Mouse (Mus musculus): ENCODE measurements around the gene Inip. TPM values are rescaled to one million over a fixed set of nuclear protein-coding genes. Genes with fewer than 3 reads are reported as not detected.

Gene Inip
- 96.1 and 96.8 TPM in 2 replicates for polyA plus RNA-seq (2015; fragmentation: Nextera tagmentation; extraction: Ambion mirVana)

GRCm38 (mm10) chr4:59801489-59801888 lies at the start of gene Inip:
TSS of gene Inip (minus strand) at chr4:59801589.
- Histone ChIP-seq H3K4me1 (peaks cover 7% of the 10 kb centered on the region), H3K9ac (no peak within 1 kb of the TSS), H3K4me3 (no peak within 1 kb of the TSS), H3K4me2 (no peak within 1 kb of the TSS), H3K27me3 (0 out of 2 replicates have a peak, but pooled peaks cover 2% of the 10 kb centered on the region), H3K9me3 (replicated peaks) (no peaks in the 10 kb centered on the region), H3K36me3 (ENCODE audit: poor library complexity, severe bottlenecking) (no peaks in the 10 kb centered on the region), H3K27ac (no peak within 1 kb of the TSS)
- ATAC-seq = no peak

GRCm38 (mm10) chr4:59850181-59850580 lies 48.8 kb upstream of the Inip start:
- Histone ChIP-seq H3K36me3 (ENCODE audit: poor library complexity, severe bottlenecking) (peaks cover 4% of the 10 kb centered on the region; the same call in 1 of the 2 replicates), H3K4me3 (no peak overlapping the region), H3K27ac (no peak overlapping the region), H3K4me1 (0 out of 2 replicates have a peak, but pooled peaks cover 3% of the 10 kb centered on the region), H3K27me3 (no peaks in the 10 kb centered on the region), H3K9me3 (replicated peaks) (no peaks in the 10 kb centered on the region), H3K9ac (no peak overlapping the region), H3K4me2 (no peak overlapping the region)
- peak; percentile 42; the same call in 1 of the 2 replicates for ATAC-seq
- 76% methylated on average over 2 of the region's 2 CpGs for WGBS

- 79% methylated on average over 5 of the region's 5 CpGs for WGBS
- Histone ChIP-seq H3K9me3 (replicated peaks) (no peaks in the 10 kb centered on the region), H3K4me3 (no peak overlapping the region), H3K27me3 (no peaks in the 10 kb centered on the region), H3K27ac (no peak overlapping the region), H3K9ac (no peak overlapping the region), H3K4me2 (no peak overlapping the region), H3K36me3 (ENCODE audit: poor library complexity, severe bottlenecking) (peaks cover 4% of the 10 kb centered on the region; the same call in 1 of the 2 replicates), H3K4me1 (0 out of 2 replicates have a peak, but pooled peaks cover 3% of the 10 kb centered on the region)
- ATAC-seq = no peak
Observed at GRCm38 (mm10) chr4:59847447-59847846, 46.1 kb upstream of the Inip start.

GRCm38 (mm10) chr4:59845245-59845637 lies 43.9 kb upstream of the Inip start:
- H3K4me1 ChIP-seq = 0 out of 2 replicates have a peak, but pooled peaks cover 3% of the 10 kb centered on the region
- H3K27ac ChIP-seq = no peak overlapping the region
- H3K9me3 ChIP-seq (replicated peaks) = no peaks in the 10 kb centered on the region
- H3K36me3 ChIP-seq (ENCODE audit: poor library complexity, severe bottlenecking) = peaks cover 4% of the 10 kb centered on the region; the same call in 1 of the 2 replicates
- ATAC-seq = no peak
- 89% methylated on average over 3 of the region's 3 CpGs for WGBS
- H3K9ac ChIP-seq = no peak overlapping the region
- no peak overlapping the region for H3K4me3 ChIP-seq
- H3K4me2 ChIP-seq = no peak overlapping the region
- H3K27me3 ChIP-seq = no peaks in the 10 kb centered on the region

GRCm38 (mm10) chr4:59844460-59845244 lies 43.3 kb upstream of the Inip start:
- H3K4me2 ChIP-seq = no peak overlapping the region
- WGBS = 93% methylated on average over 15 of the region's 15 CpGs

GRCm38 (mm10) chr4:59837659-59838058 lies 36.3 kb upstream of the Inip start:
- H3K9me3 ChIP-seq (replicated peaks) = no peaks in the 10 kb centered on the region
- no peaks in the 10 kb centered on the region for H3K27me3 ChIP-seq
- no peak for ATAC-seq
- H3K4me2 ChIP-seq = no peak overlapping the region
- H3K9ac ChIP-seq = no peak overlapping the region
- H3K4me1 ChIP-seq = no peaks in the 10 kb centered on the region
- H3K4me3 ChIP-seq = no peak overlapping the region
- 86% methylated on average over 7 of the region's 7 CpGs for WGBS
- H3K36me3 ChIP-seq (ENCODE audit: poor library complexity, severe bottlenecking) = 0 out of 2 replicates have a peak, but pooled peaks cover 7% of the 10 kb centered on the region
- H3K27ac ChIP-seq = no peak overlapping the region

More at GRCm38 (mm10) chr4:59844460-59845244, 43.3 kb upstream of the Inip start:
- no peaks in the 10 kb centered on the region for H3K27me3 ChIP-seq
- H3K4me1 ChIP-seq = no peaks in the 10 kb centered on the region
- peaks cover 4% of the 10 kb centered on the region; the same call in 1 of the 2 replicates for H3K36me3 ChIP-seq (ENCODE audit: poor library complexity, severe bottlenecking)
- no peak for ATAC-seq
- no peak overlapping the region for H3K9ac ChIP-seq
- no peak overlapping the region for H3K27ac ChIP-seq
- H3K9me3 ChIP-seq (replicated peaks) = no peaks in the 10 kb centered on the region
- no peak overlapping the region for H3K4me3 ChIP-seq

- Histone ChIP-seq H3K36me3 (ENCODE audit: poor library complexity, severe bottlenecking) (0 out of 2 replicates have a peak, but pooled peaks cover 7% of the 10 kb centered on the region), H3K27me3 (no peaks in the 10 kb centered on the region), H3K9me3 (replicated peaks) (no peaks in the 10 kb centered on the region), H3K4me2 (no peak overlapping the region), H3K27ac (no peak overlapping the region), H3K9ac (no peak overlapping the region), H3K4me1 (no peaks in the 10 kb centered on the region), H3K4me3 (no peak overlapping the region)
- no peak for ATAC-seq
- WGBS = 81% methylated on average over 6 of the region's 6 CpGs
Observed at GRCm38 (mm10) chr4:59832810-59833209, 31.4 kb upstream of the Inip start.

- H3K4me3 ChIP-seq = no peak overlapping the region
- 0 out of 2 replicates have a peak, but pooled peaks cover 7% of the 10 kb centered on the region for H3K36me3 ChIP-seq (ENCODE audit: poor library complexity, severe bottlenecking)
- ATAC-seq = no peak
- H3K4me1 ChIP-seq = no peaks in the 10 kb centered on the region
- no peak overlapping the region for H3K9ac ChIP-seq
- no peaks in the 10 kb centered on the region for H3K27me3 ChIP-seq
- no peak overlapping the region for H3K27ac ChIP-seq
- H3K4me2 ChIP-seq = no peak overlapping the region
- no peaks in the 10 kb centered on the region for H3K9me3 ChIP-seq (replicated peaks)
- WGBS = 90% methylated on average over 5 of the region's 5 CpGs
Observed at GRCm38 (mm10) chr4:59831038-59831437, 29.6 kb upstream of the Inip start.

GRCm38 (mm10) chr4:59829072-59829471 lies 27.7 kb upstream of the Inip start:
- no peaks in the 10 kb centered on the region for H3K9me3 ChIP-seq (replicated peaks)
- 88% methylated on average over 4 of the region's 4 CpGs for WGBS
- ATAC-seq = no peak
- H3K27me3 ChIP-seq = no peaks in the 10 kb centered on the region
- no peaks in the 10 kb centered on the region; the same call in 1 of the 2 replicates for H3K4me1 ChIP-seq
- H3K4me3 ChIP-seq = no peak overlapping the region
- H3K4me2 ChIP-seq = no peak overlapping the region
- no peaks in the 10 kb centered on the region for H3K36me3 ChIP-seq (ENCODE audit: poor library complexity, severe bottlenecking)
- H3K9ac ChIP-seq = no peak overlapping the region
- no peak overlapping the region for H3K27ac ChIP-seq

- WGBS = 92% methylated on average over 5 of the region's 5 CpGs
- Histone ChIP-seq H3K4me1 (peaks cover 7% of the 10 kb centered on the region; the same call in 1 of the 2 replicates), H3K27ac (no peak overlapping the region), H3K9ac (no peak overlapping the region), H3K4me2 (no peak overlapping the region), H3K36me3 (ENCODE audit: poor library complexity, severe bottlenecking) (no peaks in the 10 kb centered on the region), H3K9me3 (replicated peaks) (no peaks in the 10 kb centered on the region), H3K4me3 (no peak overlapping the region), H3K27me3 (no peaks in the 10 kb centered on the region)
- no peak for ATAC-seq
Observed at GRCm38 (mm10) chr4:59826381-59826780, 25.0 kb upstream of the Inip start.

GRCm38 (mm10) chr4:59825634-59826033 lies 24.2 kb upstream of the Inip start:
- no peak overlapping the region for H3K9ac ChIP-seq
- no peak overlapping the region for H3K4me2 ChIP-seq
- H3K4me3 ChIP-seq = no peak overlapping the region
- no peaks in the 10 kb centered on the region for H3K9me3 ChIP-seq (replicated peaks)
- no peaks in the 10 kb centered on the region for H3K27me3 ChIP-seq
- H3K4me1 ChIP-seq = peaks cover 7% of the 10 kb centered on the region; the same call in 1 of the 2 replicates
- 85% methylated on average over 6 of the region's 6 CpGs for WGBS
- no peak overlapping the region for H3K27ac ChIP-seq
- H3K36me3 ChIP-seq (ENCODE audit: poor library complexity, severe bottlenecking) = no peaks in the 10 kb centered on the region
- ATAC-seq = no peak

GRCm38 (mm10) chr4:59824860-59825259 lies 23.5 kb upstream of the Inip start:
- Histone ChIP-seq H3K27me3 (no peaks in the 10 kb centered on the region), H3K36me3 (ENCODE audit: poor library complexity, severe bottlenecking) (no peaks in the 10 kb centered on the region), H3K4me3 (no peak overlapping the region), H3K4me2 (no peak overlapping the region), H3K9me3 (replicated peaks) (no peaks in the 10 kb centered on the region), H3K9ac (no peak overlapping the region), H3K27ac (no peak overlapping the region), H3K4me1 (peaks cover 9% of the 10 kb centered on the region)
- 91% methylated on average over 5 of the region's 5 CpGs for WGBS
- no peak for ATAC-seq
